Mouse (Mus musculus) layer of hippocampus, adult 9-10 months (tissue): ENCODE measurements around the gene Asphd2.
A peak's percentile ranks its signal among the peaks of the same experiment; 100 is the strongest.
"Not testable (repeated sequence)": the region's sequence is repeated elsewhere in the genome, so short reads cannot be mapped to it uniquely, and the experiment has no call there.

Experiments used
- DNase-seq: peaks from one replicate; pipeline ENCODE4 v3.0.0; 2022; ENCODE audit warnings: low spot score

Gene Asphd2

DNA sequence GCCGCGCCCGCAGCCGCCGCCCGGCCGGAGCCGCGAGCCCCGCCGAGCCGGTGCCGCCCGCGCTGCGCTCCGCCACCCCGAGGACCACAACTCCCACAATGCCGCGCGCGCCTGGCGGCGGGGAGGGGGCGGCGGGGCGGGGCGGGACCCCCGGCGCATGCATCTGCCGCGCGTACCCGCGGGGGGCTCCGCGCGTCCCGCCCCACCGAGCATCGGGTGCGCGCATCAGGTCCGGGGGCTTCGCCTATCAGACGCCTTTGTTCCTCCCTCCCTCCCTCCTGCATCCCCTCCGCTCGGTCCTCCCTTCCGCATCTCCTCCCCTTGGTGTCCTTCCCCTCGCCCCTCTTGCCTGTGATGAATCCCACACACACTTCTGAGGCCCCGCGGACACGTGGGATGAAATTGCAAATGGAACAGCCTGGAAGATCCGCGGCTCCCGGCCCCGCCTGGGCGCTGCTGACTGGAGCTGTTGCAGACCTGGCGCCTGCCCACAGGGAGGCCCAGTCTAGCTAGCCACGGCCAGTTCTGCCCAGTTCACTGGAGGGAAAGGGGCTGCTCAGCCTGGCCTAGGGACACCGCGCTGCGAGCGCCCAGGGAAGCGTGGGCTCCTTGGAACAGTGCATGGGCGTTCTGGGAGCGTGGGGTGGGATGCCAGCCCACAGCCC, at the start of gene Asphd2:
Gene Asphd2, minus strand, starts transcription at position 88 of the 665 bp plus-strand sequence.
- peak; percentile 59 for DNase-seq

DNA sequence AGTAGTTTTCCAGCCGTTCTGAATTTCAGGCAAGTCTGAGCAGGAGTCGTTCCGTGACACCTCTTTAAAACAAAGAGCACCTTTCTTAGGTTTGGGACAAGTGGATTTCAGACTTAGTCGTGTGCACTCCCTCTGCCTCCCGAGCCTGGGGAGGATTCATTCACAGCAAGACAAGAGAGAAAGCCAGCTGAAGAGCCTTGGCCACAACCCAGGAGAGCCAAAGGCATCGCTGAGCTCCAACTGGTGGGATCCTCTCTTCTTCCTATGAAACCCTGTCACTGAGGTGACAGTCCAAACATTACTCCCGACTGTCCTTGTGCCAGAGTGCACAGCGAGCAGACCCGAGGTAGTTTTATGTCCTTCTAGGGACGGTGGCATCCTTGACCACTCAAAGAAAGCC, 43.9 kb upstream of the Asphd2 start:
- no peak for DNase-seq

DNA sequence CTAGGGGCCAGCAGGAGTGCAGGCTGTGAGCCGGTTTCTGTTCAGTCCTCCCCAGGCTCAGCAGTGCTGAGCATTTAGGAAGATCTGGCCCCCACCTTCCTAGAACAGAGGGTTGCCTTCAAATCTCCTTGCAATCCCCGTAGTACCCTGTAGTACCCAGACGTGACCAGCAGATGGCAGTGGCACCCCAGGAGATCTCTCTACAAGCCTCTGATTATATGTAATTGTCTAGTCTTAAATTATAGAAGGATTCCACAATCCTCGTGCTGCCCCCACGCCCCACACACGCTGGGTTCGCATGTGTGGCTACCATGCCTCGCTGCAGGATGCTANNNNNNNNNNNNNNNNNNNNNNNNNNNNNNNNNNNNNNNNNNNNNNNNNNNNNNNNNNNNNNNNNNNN, 38.3 kb upstream of the Asphd2 start:
- peak; percentile 89 for DNase-seq

DNA sequence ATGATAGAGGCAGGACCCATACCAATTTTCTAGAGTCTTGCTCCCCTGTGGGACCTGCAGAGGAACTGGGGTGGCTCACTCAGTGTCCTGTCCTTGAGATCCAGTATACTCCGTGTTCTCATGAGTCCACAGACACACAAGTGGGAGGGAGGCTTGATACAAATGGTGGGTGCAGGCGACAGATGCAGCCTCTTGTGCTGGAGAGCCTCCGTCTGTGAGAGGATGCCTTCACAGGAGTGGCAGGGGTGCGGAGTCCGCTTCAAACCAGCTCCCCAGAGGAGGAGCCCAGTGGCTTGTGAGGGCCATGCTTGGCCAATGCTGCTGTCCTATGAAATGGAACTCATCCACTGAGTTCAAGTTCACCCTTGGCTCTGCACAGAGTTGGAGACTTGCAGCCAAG, 37.4 kb upstream of the Asphd2 start:
- no peak for DNase-seq

DNA sequence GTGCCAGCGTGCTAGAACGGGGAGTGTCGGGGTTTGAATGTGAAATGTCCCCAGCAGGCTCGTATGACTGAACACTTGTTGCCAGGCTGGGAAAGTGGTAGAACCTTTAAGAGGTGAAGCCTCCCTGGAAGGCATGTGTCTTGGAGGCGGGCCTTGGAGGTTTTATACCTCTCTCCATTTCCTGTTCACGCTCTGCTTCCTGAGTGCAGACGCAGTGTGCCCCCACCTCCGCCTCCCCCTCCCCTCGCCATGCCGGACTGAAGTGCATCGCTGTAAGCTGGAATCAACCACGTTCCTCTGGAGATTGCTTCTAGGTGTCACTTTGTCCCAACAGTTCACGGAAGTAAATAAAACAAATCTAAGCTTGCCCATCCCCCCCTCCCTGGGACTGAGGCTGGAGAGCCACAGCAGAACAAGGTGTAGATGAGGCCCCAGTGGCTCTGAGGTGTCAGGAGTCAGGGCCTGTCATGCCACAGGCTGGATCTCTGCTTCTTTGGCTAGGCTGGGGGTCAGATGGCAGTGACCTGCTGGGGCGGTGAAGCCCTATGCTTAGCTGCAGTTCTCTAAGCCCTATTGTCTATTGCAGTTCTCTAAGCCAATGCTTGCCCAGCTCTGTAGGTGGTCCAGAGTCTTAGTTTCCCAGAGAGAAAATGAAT, 36.6 kb upstream of the Asphd2 start:
- DNase-seq = no peak

DNA sequence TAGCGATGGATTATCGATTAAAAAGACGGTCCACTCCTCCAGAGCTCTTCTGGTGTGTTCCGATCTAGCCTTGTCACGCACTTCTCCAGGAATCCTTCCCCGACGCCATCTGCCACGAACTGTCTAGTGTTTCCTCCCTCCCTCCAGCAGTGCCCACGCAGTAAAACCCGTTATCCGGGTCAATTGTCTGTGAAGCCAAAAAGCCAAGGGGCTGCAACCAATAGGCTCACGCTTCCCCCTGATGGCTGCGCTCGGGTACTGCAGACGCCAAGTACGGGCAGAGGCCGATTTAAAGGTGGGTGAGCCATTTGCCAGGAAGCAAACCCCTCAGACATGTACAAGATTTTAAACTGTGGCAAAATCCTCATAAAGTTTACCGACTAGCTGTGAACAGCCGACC, 34.3 kb upstream of the Asphd2 start:
- DNase-seq = peak; percentile 38

DNA sequence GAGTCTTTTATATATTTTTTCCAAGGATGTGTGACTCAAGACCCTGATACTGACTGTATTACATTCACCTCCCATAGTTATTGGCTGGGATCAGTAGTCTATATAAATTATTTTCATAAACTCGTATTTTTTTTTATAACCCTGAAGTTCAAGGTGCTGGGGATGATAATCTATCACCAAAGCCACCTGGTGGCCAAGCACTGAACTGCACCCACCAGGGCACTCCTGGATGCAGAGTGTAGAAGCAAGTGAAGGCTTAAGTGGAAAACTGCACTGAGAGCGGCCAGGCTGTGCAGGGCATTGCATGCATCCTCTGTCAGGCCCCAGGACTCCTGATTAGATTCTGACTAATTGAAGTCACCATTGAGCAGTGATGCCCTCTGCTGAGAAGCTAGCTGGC, 32.6 kb upstream of the Asphd2 start:
- no peak for DNase-seq

DNA sequence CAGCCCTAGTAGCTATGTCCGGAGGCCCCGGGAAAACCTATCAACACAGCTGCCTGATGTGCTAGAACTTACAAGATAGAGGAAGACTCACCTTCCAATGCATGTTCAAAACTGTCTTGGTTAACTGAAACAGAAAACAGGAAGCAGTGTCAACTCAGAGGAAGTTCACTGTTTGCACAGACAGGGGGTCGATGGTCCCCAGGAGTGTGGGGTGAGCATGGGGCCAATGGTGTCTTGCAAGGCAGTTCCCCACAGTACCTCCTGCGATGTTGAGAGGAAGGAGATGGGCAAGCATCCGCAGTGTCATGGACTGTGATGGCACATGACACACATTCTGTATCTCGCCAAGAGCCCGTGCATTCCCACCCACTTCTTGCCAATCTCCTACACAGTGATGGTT, 32.0 kb upstream of the Asphd2 start:
- no peak for DNase-seq

DNA sequence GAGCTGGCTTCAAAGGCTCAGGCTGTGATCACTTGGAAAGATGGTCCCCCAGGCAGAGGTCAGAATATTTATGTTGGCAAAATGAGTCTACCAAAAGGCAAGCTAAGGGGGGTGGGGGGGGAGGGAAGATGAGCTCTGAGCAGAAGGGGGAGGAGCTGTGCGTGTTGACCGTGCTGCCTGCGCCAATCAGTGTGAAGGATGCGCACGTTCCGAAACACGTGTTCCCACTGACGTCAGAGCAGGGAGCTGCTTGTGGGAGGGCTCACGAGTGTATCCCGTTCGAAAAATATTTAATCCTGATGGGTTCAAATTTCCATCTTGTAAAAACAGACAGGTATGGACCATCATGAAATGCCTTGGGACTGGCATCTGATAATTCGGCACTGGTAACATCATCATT, 24.9 kb upstream of the Asphd2 start:
- DNase-seq = no peak

DNA sequence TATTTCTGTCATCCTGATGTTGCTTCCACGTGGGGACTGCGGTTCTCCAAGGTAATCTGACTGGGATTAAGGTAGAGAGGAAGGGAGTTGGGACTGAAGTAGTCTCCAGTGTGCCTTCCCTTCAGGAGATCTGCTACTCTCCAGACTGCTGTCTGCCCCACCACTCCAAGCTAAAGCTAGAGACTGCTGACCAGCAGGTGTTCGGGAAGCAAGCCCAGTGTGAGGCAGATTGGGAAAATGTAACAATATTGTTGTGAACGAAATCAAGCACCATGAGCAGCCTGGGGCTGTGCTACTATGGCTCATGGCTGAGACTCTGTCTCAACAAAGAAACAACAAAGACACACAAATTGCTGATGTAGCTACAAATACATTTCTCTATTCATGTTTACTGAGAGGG, 23.4 kb upstream of the Asphd2 start:
- DNase-seq = no peak

DNA sequence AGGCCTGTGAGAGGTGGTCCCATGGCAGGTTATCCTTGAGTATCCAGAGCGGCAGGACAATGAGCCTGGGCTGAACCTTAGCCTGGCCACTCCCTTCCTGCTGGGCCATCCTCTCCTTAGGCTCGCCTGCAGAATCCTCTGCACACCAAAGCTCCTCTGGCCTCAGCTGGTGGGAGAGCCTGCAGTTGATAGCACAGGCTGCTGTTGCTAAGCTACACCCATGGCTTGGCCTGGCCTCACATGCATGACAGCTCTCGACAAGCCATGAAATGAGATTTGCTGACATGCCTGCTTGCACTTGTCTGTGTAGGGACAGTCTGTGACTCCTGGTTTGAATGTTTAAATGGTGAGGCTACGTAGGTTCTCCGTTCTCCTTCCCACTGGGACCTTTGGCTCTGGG, 22.0 kb upstream of the Asphd2 start:
- no peak for DNase-seq

DNA sequence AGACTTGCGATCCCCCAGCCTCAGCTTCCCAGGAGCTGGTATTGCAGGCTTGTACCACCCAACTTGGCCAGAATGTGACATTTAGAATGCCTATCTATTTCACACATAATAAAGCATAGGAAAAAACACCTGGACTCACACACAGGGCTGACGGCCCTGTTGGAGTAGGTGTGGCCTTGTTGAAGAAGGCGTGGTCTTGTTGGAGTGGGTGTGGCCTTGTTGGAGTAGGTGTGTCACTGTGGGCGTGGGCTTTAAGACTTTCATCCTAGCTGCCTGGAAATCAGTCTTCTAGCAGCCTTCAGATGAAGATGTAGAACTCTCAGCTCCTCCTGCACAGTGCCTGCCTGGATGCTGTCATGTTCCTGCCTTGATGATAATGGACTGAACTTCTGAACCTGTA, 18.1 kb upstream of the Asphd2 start:
- not testable (repeated sequence) for DNase-seq

DNA sequence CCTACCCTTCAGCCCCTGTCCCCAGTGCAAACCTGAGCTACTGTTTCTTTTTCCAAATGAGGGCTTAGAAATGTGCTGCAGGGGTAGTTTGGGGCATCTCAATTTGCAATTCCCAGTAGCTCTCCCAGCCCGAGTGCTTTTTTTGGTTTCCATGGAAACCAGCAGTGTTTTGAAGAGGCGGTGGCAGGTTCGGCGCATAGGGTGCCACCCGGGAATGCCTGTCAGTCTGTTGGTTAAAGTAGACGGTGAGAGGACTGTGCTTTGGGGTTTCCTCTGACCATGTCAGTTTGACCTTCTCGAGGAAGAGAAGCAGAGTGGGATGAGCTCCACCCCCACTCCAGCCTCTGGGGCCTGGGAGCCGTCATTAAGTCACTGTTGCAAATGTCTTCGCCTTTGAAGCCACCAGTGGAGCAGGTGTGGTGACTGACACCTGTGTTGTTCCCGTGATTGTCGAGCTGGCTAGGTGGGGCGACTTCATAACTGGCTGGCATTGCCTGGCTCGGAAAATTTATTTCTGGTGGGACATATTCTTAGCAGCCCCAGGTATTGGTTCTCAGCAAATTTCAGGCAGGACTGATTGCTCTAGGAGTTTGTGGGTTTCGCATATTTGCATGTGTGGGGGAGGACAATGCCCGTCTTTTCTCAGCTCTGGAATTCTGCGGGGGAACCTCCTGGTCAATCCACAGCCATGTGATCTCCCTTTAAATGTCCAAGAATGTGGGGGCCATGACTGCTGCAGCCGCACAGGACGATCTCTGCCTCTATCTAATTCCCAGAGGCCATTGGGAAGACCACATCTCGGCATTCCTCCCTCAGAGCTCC, 17.1 kb upstream of the Asphd2 start:
- DNase-seq = no peak

DNA sequence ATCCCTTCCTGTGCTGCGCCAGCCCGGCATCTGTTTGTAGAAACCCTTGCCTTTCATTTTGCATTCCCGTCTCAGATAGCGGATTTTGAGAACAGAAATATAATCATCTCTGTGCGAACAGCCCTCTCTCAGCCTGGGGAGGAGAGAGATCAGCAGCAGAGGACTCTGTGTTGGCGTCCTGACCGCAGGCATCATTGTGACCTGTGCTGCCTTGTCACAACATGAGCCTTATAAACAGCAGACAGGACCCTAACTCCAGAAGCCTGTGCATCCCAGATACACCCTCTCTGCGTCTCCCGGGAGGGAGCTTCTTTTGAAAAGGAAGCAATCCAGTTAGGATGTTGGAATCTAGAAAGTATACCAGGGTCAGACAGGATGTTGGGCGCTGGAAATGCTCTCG, 16.4 kb upstream of the Asphd2 start:
- DNase-seq = no peak

DNA sequence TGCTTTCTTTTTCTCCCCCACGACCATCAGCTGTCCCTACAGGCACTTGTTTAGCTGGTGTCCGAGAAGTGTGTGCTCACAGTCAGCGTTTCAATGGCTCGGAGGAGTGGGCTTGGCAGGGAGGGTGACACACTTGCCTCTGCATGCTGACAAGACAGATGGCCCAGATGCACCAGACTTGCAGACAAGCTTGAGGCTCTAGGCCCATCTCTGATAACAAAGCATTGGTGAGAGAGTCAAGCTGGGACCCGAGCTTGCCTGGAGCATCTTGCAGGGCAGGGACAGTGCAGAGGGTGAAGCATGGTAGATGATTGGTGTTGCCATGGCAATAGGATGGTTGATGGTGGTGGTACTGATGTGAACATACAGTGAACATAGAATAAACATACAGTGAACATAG, 14.6 kb upstream of the Asphd2 start:
- DNase-seq = no peak

DNA sequence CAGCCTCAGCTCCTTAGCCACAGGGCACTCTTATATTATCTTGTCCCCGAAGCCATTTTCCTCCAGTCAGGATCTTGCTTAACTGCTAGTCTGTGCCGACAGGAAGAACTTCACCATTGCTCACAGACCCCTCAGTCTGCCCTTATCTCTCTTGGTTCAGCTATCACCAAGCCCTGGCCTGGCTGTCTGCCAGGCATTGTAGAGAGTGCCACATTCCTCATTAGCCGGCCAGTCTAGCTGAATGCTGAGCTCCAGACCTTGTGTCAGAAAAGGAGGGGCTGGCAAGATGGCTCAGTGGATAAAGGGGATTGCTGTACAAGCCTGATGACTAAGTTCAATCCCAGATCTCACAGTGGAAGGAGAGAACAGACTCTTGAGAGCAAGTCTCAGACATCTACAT, 11.4 kb upstream of the Asphd2 start:
- no peak for DNase-seq

DNA sequence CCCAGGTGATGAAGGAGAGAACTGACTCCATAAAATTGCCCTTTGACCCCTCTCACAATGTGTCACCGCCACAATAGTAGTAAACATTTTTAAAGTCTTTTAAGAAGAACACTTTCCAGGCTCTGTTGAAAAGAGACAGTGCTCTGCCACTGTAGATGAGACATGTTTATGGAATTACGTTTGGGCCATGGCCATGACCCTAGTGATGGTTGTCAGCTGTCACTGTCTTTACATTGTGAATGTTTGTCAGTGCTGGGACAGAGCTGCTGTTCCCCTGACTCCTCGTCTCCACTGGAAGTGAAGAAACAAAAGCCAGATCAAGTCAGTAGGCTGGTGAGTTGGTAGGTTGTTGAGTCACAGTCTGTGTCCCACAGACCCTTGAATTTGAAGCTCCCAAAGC, 7.8 kb upstream of the Asphd2 start:
- no peak for DNase-seq

DNA sequence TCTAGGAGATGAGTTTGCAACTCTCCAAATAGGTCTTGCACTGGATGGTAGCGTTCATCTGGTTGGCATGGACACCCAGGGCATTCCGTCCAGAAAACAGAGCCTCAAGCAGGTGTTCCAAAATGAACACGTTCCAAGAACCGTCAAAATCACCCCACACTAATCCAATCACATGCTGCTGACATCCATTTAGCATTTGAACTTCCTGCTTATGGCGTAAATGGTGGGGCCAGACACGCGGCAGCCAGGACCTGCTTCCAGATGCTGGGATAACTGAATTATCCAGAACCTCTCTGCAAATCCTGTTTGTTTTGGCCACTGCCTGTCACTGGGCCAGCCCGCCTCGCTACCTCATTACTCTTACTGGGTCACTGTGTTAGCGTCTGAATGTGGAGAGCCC, 4.6 kb upstream of the Asphd2 start:
- no peak for DNase-seq

DNA sequence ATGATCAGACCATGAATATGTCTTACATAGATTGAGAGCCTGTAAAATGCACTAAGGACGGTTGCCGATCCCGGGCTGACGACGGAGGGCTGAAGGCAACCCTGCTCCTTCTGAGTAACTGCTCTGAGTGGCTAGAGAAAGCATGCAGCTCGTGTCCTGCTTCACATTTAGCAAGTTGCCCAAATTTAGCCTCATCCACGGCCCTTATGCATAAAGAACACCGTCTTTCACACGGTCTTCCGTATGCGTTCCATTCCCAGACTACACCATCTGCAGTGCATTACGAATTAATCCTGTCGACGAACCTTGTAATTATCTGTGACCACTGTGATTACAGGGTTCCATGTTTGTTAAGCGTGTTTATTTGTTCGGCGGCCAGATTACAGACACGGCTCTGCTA, 1.4 kb upstream of the Asphd2 start:
- DNase-seq = no peak

DNA sequence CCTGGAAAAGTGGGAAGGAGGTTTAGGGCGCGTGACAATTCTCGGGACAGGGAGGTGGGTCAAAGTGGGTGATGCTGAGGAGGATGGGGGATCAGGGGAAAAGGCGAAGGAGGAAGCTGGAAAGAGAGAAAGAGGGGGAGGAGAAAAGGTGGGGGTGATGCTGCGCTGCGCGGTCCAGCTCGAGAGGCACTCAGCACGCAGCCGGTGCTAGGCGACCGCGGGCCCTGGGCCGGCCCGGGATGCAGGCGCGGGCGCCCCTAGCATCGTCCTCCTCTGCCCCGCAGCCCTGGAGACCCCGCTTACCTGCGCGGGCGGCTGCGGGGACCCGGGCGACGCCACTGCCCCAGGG, 277 bp downstream of the Asphd2 start:
- DNase-seq = no peak

DNA sequence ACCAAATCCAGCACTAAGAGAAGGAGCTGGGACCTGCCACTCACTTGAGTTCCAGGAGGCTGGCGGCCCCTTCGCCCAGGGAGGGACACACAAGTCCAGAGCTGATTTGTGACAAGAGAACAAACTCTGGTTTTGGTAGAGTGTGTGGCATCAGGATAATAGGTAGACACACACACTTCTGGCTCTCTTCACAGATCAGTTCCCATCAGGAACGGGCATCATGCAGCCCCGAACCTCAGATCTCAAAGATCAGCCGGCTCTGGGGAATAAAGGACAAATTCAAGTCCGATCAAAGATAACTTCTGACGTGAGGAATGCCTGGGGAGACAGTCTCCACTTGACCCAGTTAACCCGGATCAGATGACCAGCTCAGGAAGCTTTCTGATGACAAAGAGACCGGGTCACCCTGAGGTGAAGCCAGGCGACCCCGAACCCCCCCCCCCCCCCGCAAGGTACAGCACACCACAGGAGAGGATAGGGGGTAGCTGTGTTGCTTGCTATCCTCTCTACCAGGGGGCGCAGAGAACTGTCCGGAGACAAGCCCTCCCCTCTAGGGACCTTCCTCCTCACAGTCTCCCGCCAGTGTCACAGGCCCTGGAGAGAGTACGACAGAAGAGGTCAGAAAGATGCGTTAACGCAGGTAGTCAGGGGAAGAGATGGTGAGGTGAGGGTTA, 788 bp downstream of the Asphd2 start:
- no peak for DNase-seq

DNA sequence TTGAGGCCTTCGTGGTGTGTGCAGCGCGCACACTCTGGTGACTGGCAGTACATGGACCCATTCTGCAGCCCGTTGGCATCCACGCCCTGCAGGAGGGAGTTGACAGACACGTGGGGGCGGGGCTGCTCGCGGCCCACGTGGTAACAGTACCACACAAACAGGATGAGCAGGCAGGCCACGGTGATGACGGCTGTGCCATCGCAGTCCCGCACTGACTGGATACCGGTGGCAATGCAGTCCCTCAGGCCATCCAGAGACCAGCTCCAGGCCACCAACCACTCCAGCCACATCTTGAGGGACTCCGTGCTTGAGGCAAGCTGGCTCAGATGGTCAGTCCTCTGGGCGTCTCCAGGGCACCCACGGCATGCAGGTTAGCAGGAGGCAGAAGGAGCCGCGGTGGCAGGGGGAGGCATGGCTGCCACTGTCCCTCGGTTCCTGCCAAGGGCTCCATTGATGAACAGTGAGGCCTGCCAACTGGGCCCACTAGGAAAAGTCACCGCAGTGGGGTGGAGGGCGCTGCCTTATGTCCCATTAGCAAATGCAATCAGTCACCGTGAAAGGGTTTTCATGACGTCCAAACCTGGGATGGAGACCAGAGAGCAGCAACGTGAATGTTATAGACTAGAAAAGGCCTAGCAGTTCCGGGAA, 2.9 kb downstream of the Asphd2 start:
- no peak for DNase-seq
